Mouse (Mus musculus): ENCODE measurements around the gene Igdcc3. TPM values are rescaled to one million over a fixed set of nuclear protein-coding genes. Genes with fewer than 3 reads are reported as not detected.
A peak's percentile ranks its signal among the peaks of the same experiment; 100 is the strongest.

Gene Igdcc3
- polyA plus RNA-seq, 1 experiment from 2014 or later = 13.8 TPM

- Histone ChIP-seq H3K4me2 (peak overlapping the region; percentile 87), H3K27me3 (no peaks in the 10 kb centered on the region), H3K36me3 (peaks cover 32% of the 10 kb centered on the region), H3K9me3 (no peaks in the 10 kb centered on the region), H3K27ac (peak overlapping the region; percentile 98), H3K9ac (peak overlapping the region; percentile 97), H3K4me1 (replicated peaks) (peaks cover 65% of the 10 kb centered on the region), H3K4me3 (peak overlapping the region; percentile 96)
- no peak for ATAC-seq (ENCODE audit: low FRiP score)
- under 1% methylated on average over 8 of the region's 8 CpGs for WGBS
Measured at GRCm38 (mm10) chr9:65142399-65142798, 1.4 kb downstream of the Igdcc3 start.

- Histone ChIP-seq H3K4me3 (no peak overlapping the region), H3K4me2 (peak overlapping the region; percentile 27; the same call in 1 of the 2 replicates), H3K36me3 (peaks cover 53% of the 10 kb centered on the region), H3K9me3 (no peaks in the 10 kb centered on the region), H3K9ac (0 out of 2 replicates have a peak overlapping the region, but pooled peaks have one; percentile 43), H3K4me1 (replicated peaks) (peaks cover 72% of the 10 kb centered on the region), H3K27me3 (no peaks in the 10 kb centered on the region), H3K27ac (peak overlapping the region; percentile 52)
- ATAC-seq (ENCODE audit: low FRiP score) = no peak
- 26% methylated on average over 5 of the region's 5 CpGs for WGBS
Measured at GRCm38 (mm10) chr9:65146001-65146400, 5.0 kb downstream of the Igdcc3 start.

- H3K4me2 ChIP-seq = no peak overlapping the region
- H3K27ac ChIP-seq = no peak overlapping the region; the same call in 1 of the 2 replicates
- H3K4me3 ChIP-seq = no peak overlapping the region
- no peak for ATAC-seq (ENCODE audit: low FRiP score)
- peaks cover 57% of the 10 kb centered on the region for H3K36me3 ChIP-seq
- H3K9me3 ChIP-seq = no peaks in the 10 kb centered on the region
- H3K27me3 ChIP-seq = no peaks in the 10 kb centered on the region
- WGBS = 87% methylated on average over 7 of the region's 7 CpGs
- no peak overlapping the region for H3K9ac ChIP-seq
- peaks cover 72% of the 10 kb centered on the region for H3K4me1 ChIP-seq (replicated peaks)
Measured at GRCm38 (mm10) chr9:65148507-65148906, 7.5 kb downstream of the Igdcc3 start.

- Histone ChIP-seq H3K9me3 (no peaks in the 10 kb centered on the region), H3K27ac (peak overlapping the region; percentile 85), H3K4me2 (0 out of 2 replicates have a peak overlapping the region, but pooled peaks have one; percentile 4), H3K4me1 (replicated peaks) (peaks cover 75% of the 10 kb centered on the region), H3K36me3 (peaks cover 31% of the 10 kb centered on the region), H3K9ac (peak overlapping the region; percentile 53), H3K27me3 (no peaks in the 10 kb centered on the region), H3K4me3 (no peak overlapping the region)
- WGBS = 25% methylated on average over 6 of the region's 6 CpGs
- peak; percentile 31 for ATAC-seq (ENCODE audit: low FRiP score)
Measured at GRCm38 (mm10) chr9:65152711-65153330, 11.8 kb downstream of the Igdcc3 start.

- ATAC-seq (ENCODE audit: low FRiP score) = peak; percentile 49
- 7% methylated on average over 5 of the region's 5 CpGs for WGBS
- Histone ChIP-seq H3K27me3 (no peaks in the 10 kb centered on the region), H3K27ac (peak overlapping the region; percentile 85), H3K36me3 (peaks cover 28% of the 10 kb centered on the region), H3K4me1 (replicated peaks) (peaks cover 75% of the 10 kb centered on the region), H3K9me3 (no peaks in the 10 kb centered on the region), H3K4me2 (0 out of 2 replicates have a peak overlapping the region, but pooled peaks have one; percentile 4), H3K9ac (peak overlapping the region; percentile 53; the same call in 1 of the 2 replicates), H3K4me3 (no peak overlapping the region)
Measured at GRCm38 (mm10) chr9:65153331-65153711, 12.3 kb downstream of the Igdcc3 start.

GRCm38 (mm10) chr9:65154692-65155455, 13.9 kb downstream of the Igdcc3 start:
- H3K36me3 ChIP-seq = peaks cover 21% of the 10 kb centered on the region
- no peaks in the 10 kb centered on the region for H3K27me3 ChIP-seq
- no peak overlapping the region for H3K4me3 ChIP-seq
- no peak for ATAC-seq (ENCODE audit: low FRiP score)
- H3K9me3 ChIP-seq = no peaks in the 10 kb centered on the region
- peaks cover 73% of the 10 kb centered on the region for H3K4me1 ChIP-seq (replicated peaks)
- peak overlapping the region; percentile 85 for H3K27ac ChIP-seq
- no peak overlapping the region for H3K9ac ChIP-seq
- no peak overlapping the region for H3K4me2 ChIP-seq
- 65% methylated on average over 9 of the region's 9 CpGs for WGBS

GRCm38 (mm10) chr9:65156604-65157003, 15.6 kb downstream of the Igdcc3 start:
- Histone ChIP-seq H3K4me3 (no peak overlapping the region; the same call in 1 of the 2 replicates), H3K4me2 (peak overlapping the region; percentile 23; the same call in 1 of the 2 replicates), H3K27ac (peak overlapping the region; percentile 77), H3K4me1 (replicated peaks) (peaks cover 82% of the 10 kb centered on the region), H3K9me3 (no peaks in the 10 kb centered on the region), H3K36me3 (peaks cover 14% of the 10 kb centered on the region), H3K27me3 (no peaks in the 10 kb centered on the region), H3K9ac (peak overlapping the region; percentile 35)
- WGBS = 4% methylated on average over 8 of the region's 8 CpGs
- 0 out of 2 replicates have a peak, but pooled peaks have one; percentile 25 for ATAC-seq (ENCODE audit: low FRiP score)

- H3K27ac ChIP-seq = peak overlapping the region; percentile 77
- whole genome bisulfite sequencing = 34% methylated on average over 6 of the region's 6 CpGs
- H3K36me3 ChIP-seq = peaks cover 10% of the 10 kb centered on the region
- H3K4me1 ChIP-seq (replicated peaks) = peaks cover 87% of the 10 kb centered on the region
- H3K9ac ChIP-seq = no peak overlapping the region
- H3K27me3 ChIP-seq = no peaks in the 10 kb centered on the region
- no peak overlapping the region for H3K4me3 ChIP-seq
- no peak for ATAC-seq (ENCODE audit: low FRiP score)
- H3K4me2 ChIP-seq = no peak overlapping the region
- no peaks in the 10 kb centered on the region for H3K9me3 ChIP-seq
Measured at GRCm38 (mm10) chr9:65157631-65158030, 16.6 kb downstream of the Igdcc3 start.

- WGBS = 14% methylated on average over 4 of the region's 4 CpGs
- Histone ChIP-seq H3K9me3 (no peaks in the 10 kb centered on the region), H3K4me2 (no peak overlapping the region), H3K36me3 (no peaks in the 10 kb centered on the region), H3K27me3 (no peaks in the 10 kb centered on the region), H3K4me3 (no peak overlapping the region), H3K27ac (peak overlapping the region; percentile 86), H3K4me1 (replicated peaks) (peaks cover 69% of the 10 kb centered on the region), H3K9ac (no peak overlapping the region)
- ATAC-seq (ENCODE audit: low FRiP score) = no peak
Measured at GRCm38 (mm10) chr9:65161188-65161587, 20.2 kb downstream of the Igdcc3 start.

GRCm38 (mm10) chr9:65161881-65162280, 20.9 kb downstream of the Igdcc3 start:
- H3K9ac ChIP-seq = 0 out of 2 replicates have a peak overlapping the region, but pooled peaks have one; percentile 67
- no peak overlapping the region for H3K4me3 ChIP-seq
- no peak for ATAC-seq (ENCODE audit: low FRiP score)
- H3K9me3 ChIP-seq = no peaks in the 10 kb centered on the region
- peak overlapping the region; percentile 86 for H3K27ac ChIP-seq
- H3K4me2 ChIP-seq = peak overlapping the region; percentile 69
- H3K27me3 ChIP-seq = no peaks in the 10 kb centered on the region
- peaks cover 67% of the 10 kb centered on the region for H3K4me1 ChIP-seq (replicated peaks)
- WGBS = 11% methylated on average over 8 of the region's 8 CpGs
- no peaks in the 10 kb centered on the region for H3K36me3 ChIP-seq

GRCm38 (mm10) chr9:65162711-65163639, 22.0 kb downstream of the Igdcc3 start:
- Histone ChIP-seq H3K27me3 (no peaks in the 10 kb centered on the region), H3K36me3 (no peaks in the 10 kb centered on the region), H3K9ac (peak overlapping the region; percentile 67), H3K27ac (peak overlapping the region; percentile 86), H3K9me3 (no peaks in the 10 kb centered on the region), H3K4me2 (peak overlapping the region; percentile 69), H3K4me3 (peak overlapping the region; percentile 44), H3K4me1 (replicated peaks) (peaks cover 65% of the 10 kb centered on the region)
- ATAC-seq (ENCODE audit: low FRiP score) = peak; percentile 86
- under 1% methylated on average over 60 of the region's 69 CpGs for WGBS

Data from hindbrain, embryonic 13.5 days (tissue).